Mouse (Mus musculus) kidney, embryonic 16.5 days (tissue): ENCODE measurements at regions not wholly inside any gene's neighbourhood (a gene's known extent, or its start where the extent isn't known, plus 50 kb on each side); places are given as distances from the start of the nearest gene placed in this dataset.
"Not testable (repeated sequence)": the region's sequence is repeated elsewhere in the genome, so short reads cannot be mapped to it uniquely, and the experiment has no call there.

Experiments
- ATAC-seq: fragments of 200-750 bp; cut with Nextera tagmentation; 2 replicates; pipeline ENCODE4 v1.8.0; 2017; ENCODE audit warnings: moderate TSS enrichment; ENCODE audit not compliant: low FRiP score, low TSS enrichment
- H3K27ac ChIP-seq: fragments of 300-500 bp; sonication (generic); 2 replicates; pipeline ENCODE4 v1.5.1; 2014; ENCODE audit warnings: low read length
- H3K27me3 ChIP-seq: fragments of 300-500 bp; sonication (generic); 2 replicates; pipeline ENCODE4 v1.6.1; 2014; ENCODE audit warnings: low read length, control low read depth, mixed read lengths; ENCODE audit not compliant: insufficient read depth
- H3K36me3 ChIP-seq: fragments of 300-500 bp; sonication (generic); 2 replicates; pipeline ENCODE4 v1.6.1; 2014; ENCODE audit warnings: low read length, control low read depth, mixed read lengths; ENCODE audit not compliant: insufficient read depth
- H3K4me1 ChIP-seq: fragments of 300-500 bp; sonication (generic); 2 replicates; pipeline ENCODE4 v1.6.1; 2014; ENCODE audit warnings: low read length, control low read depth, mixed read lengths; ENCODE audit not compliant: insufficient read depth
- H3K4me2 ChIP-seq: fragments of 300-500 bp; sonication (generic); replicated peaks from 2 replicates; pipeline ENCODE4 v1.6.1; 2014; ENCODE audit warnings: low read depth, low read length
- H3K4me3 ChIP-seq: fragments of 300-500 bp; sonication (generic); 2 replicates; pipeline ENCODE4 v1.5.1; 2014; ENCODE audit warnings: mild to moderate bottlenecking, low read length
- H3K9ac ChIP-seq: fragments of 300-500 bp; sonication (generic); replicated peaks from 2 replicates; pipeline ENCODE4 v1.6.1; 2014; ENCODE audit warnings: low read length
- H3K9me3 ChIP-seq: fragments of 300-500 bp; sonication (generic); 2 replicates; pipeline ENCODE4 v1.6.1; 2016; ENCODE audit warnings: low read length, control low read depth
- WGBS: fragments of 180-500 bp; shearing (Covaris S2); extraction: QIAGEN DNeasy Blood & Tissue Kit; methylation state at CpG from one replicate; pipeline ENCODE4 v1.1.7; 2014; 5-methylcytosine and 5-hydroxymethylcytosine counted together

- Histone ChIP-seq H3K4me2 (no peak overlapping the region), H3K4me3 (no peak overlapping the region), H3K36me3 (no peaks in the 10 kb centered on the region), H3K4me1 (no peaks in the 10 kb centered on the region), H3K27me3 (no peaks in the 10 kb centered on the region), H3K9me3 (no peaks in the 10 kb centered on the region), H3K27ac (no peak overlapping the region), H3K9ac (no peak overlapping the region)
- 71% methylated on average over 3 of the region's 3 CpGs for whole genome bisulfite sequencing
- no peak for ATAC-seq
These were observed 621.3 kb downstream of the Tecrl start for GRCm38 (mm10) chr5:82733707-82734106.

- H3K4me2 ChIP-seq = no peak overlapping the region
- H3K9me3 ChIP-seq = no peaks in the 10 kb centered on the region
- no peak overlapping the region for H3K9ac ChIP-seq
- ATAC-seq = no peak
- no peaks in the 10 kb centered on the region for H3K27me3 ChIP-seq
- no peak overlapping the region for H3K27ac ChIP-seq
- H3K4me1 ChIP-seq = no peaks in the 10 kb centered on the region
- no peak overlapping the region for H3K4me3 ChIP-seq
- H3K36me3 ChIP-seq = no peaks in the 10 kb centered on the region
- WGBS = 48% methylated on average over 2 of the region's 2 CpGs
These were observed 626.8 kb downstream of the Tecrl start for GRCm38 (mm10) chr5:82728240-82728639.

- no peaks in the 10 kb centered on the region for H3K36me3 ChIP-seq
- H3K9ac ChIP-seq = no peak overlapping the region
- peak; percentile 57; the same call in 1 of the 2 replicates for ATAC-seq
- no peaks in the 10 kb centered on the region for H3K9me3 ChIP-seq
- H3K27me3 ChIP-seq = no peaks in the 10 kb centered on the region
- H3K27ac ChIP-seq = no peak overlapping the region
- no peak overlapping the region for H3K4me2 ChIP-seq
- 60% methylated on average over 11 of the region's 11 CpGs for WGBS
- no peaks in the 10 kb centered on the region for H3K4me1 ChIP-seq
- H3K4me3 ChIP-seq = no peak overlapping the region
These were observed 627.6 kb downstream of the Tecrl start for GRCm38 (mm10) chr5:82727250-82728003.

GRCm38 (mm10) chr5:82715705-82716104, 639.3 kb downstream of the Tecrl start:
- H3K9me3 ChIP-seq = no peaks in the 10 kb centered on the region
- no peak overlapping the region for H3K9ac ChIP-seq
- no peaks in the 10 kb centered on the region for H3K36me3 ChIP-seq
- H3K4me2 ChIP-seq = no peak overlapping the region
- no peaks in the 10 kb centered on the region for H3K27me3 ChIP-seq
- H3K4me1 ChIP-seq = no peaks in the 10 kb centered on the region
- no peak overlapping the region for H3K27ac ChIP-seq
- no peak overlapping the region for H3K4me3 ChIP-seq
- WGBS = 90% methylated on average over 1 of the region's 1 CpGs
- no peak for ATAC-seq

GRCm38 (mm10) chr5:82699666-82700065, 655.3 kb downstream of the Tecrl start:
- H3K4me1 ChIP-seq, H3K36me3 ChIP-seq, H3K4me3 ChIP-seq, H3K27ac ChIP-seq, H3K9ac ChIP-seq, H3K4me2 ChIP-seq, H3K9me3 ChIP-seq, H3K27me3 ChIP-seq, ATAC-seq: not testable (repeated sequence)

GRCm38 (mm10) chr5:82698942-82699341, 656.1 kb downstream of the Tecrl start:
- WGBS = 89% methylated on average over 1 of the region's 1 CpGs
- Histone ChIP-seq H3K9me3 (no peaks in the 10 kb centered on the region), H3K4me3 (no peak overlapping the region), H3K36me3 (no peaks in the 10 kb centered on the region), H3K27me3 (no peaks in the 10 kb centered on the region), H3K4me2 (no peak overlapping the region), H3K4me1 (no peaks in the 10 kb centered on the region), H3K27ac (no peak overlapping the region), H3K9ac (no peak overlapping the region)
- no peak; the same call in 1 of the 2 replicates for ATAC-seq

GRCm38 (mm10) chr5:82683437-82683836, 671.6 kb downstream of the Tecrl start:
- no peak overlapping the region for H3K27ac ChIP-seq
- H3K36me3 ChIP-seq = no peaks in the 10 kb centered on the region
- no peak overlapping the region for H3K4me3 ChIP-seq
- no peaks in the 10 kb centered on the region for H3K27me3 ChIP-seq
- no peaks in the 10 kb centered on the region for H3K4me1 ChIP-seq
- H3K9me3 ChIP-seq = no peaks in the 10 kb centered on the region
- 100% methylated on average over 1 of the region's 1 CpGs for WGBS
- no peak overlapping the region for H3K4me2 ChIP-seq
- ATAC-seq = no peak
- H3K9ac ChIP-seq = no peak overlapping the region

- WGBS = 87% methylated on average over 1 of the region's 1 CpGs
- Histone ChIP-seq H3K27ac (no peak overlapping the region), H3K4me1 (no peaks in the 10 kb centered on the region), H3K9me3 (no peaks in the 10 kb centered on the region), H3K4me3 (no peak overlapping the region), H3K4me2 (no peak overlapping the region), H3K36me3 (no peaks in the 10 kb centered on the region), H3K9ac (no peak overlapping the region), H3K27me3 (no peaks in the 10 kb centered on the region)
- no peak for ATAC-seq
These were observed 690.9 kb downstream of the Tecrl start for GRCm38 (mm10) chr5:82664121-82664520.

GRCm38 (mm10) chr5:82653637-82654036, 701.4 kb downstream of the Tecrl start:
- H3K4me1 ChIP-seq, H3K4me2 ChIP-seq, H3K9ac ChIP-seq, H3K36me3 ChIP-seq, H3K9me3 ChIP-seq, ATAC-seq, H3K4me3 ChIP-seq, H3K27me3 ChIP-seq, H3K27ac ChIP-seq: not testable (repeated sequence)
- WGBS = 89% methylated on average over 17 of the region's 23 CpGs

GRCm38 (mm10) chr5:82620056-82620455, 734.9 kb downstream of the Tecrl start:
- Histone ChIP-seq H3K4me1 (no peaks in the 10 kb centered on the region), H3K36me3 (no peaks in the 10 kb centered on the region), H3K9ac (no peak overlapping the region), H3K27ac (no peak overlapping the region), H3K4me3 (no peak overlapping the region), H3K9me3 (no peaks in the 10 kb centered on the region), H3K4me2 (no peak overlapping the region), H3K27me3 (no peaks in the 10 kb centered on the region)
- 83% methylated on average over 1 of the region's 1 CpGs for WGBS
- ATAC-seq = no peak
